Mouse (Mus musculus) midbrain, embryonic 12.5 days (tissue): ENCODE measurements around the gene Srr. TPM values are rescaled to one million over a fixed set of nuclear protein-coding genes. Genes with fewer than 3 reads are reported as not detected.

Experiments used
- microRNA-seq: library from miRNA; unstranded; fragments of <30 nt; microRNA quantifications from one replicate; pipeline ENCODE4, GENCODE M21; 2017
- polyA plus RNA-seq: library from polyadenylated mRNA; unstranded; fragments of >200 nt; fragmentation: Nextera tagmentation; extraction: Ambion mirVana; gene quantifications from 2 replicates; pipeline ENCODE4 v1.2.1, GENCODE M21; 2016

The Srr gene
- polyA plus RNA-seq, 1 experiment from 2014 or later, result 28.1 TPM

Small RNA genes within 50 kb of the gene (microRNA-seq; reads per million reads assigned to microRNA genes)
- gene Mir6926, result not detected

Other genes with a start within 250 kb of the Srr start
- gene Pafah1b1, start 201.3 kb downstream of the Srr start, polyA plus RNA-seq, result 70.3 and 81.9 TPM in 2 replicates
- 56.3 and 58.5 TPM in 2 replicates for gene Mettl16, start 155.1 kb downstream of the Srr start, polyA plus RNA-seq
- gene Mnt, start 95.0 kb downstream of the Srr start, polyA plus RNA-seq, result 8.7 TPM in 2 replicates
- gene Sgsm2, start 28.9 kb downstream of the Srr start, polyA plus RNA-seq, result 16.2 and 19.0 TPM in 2 replicates
- 36.0 and 36.4 TPM in 2 replicates for gene Tsr1, start 27.9 kb downstream of the Srr start, polyA plus RNA-seq
- gene Smg6, start 125 bp downstream of the Srr start, polyA plus RNA-seq, result 22.6 and 25.8 TPM in 2 replicates
- 3.7 and 4.8 TPM in 2 replicates for gene Hic1, start 243.6 kb upstream of the Srr start, polyA plus RNA-seq